Mouse (Mus musculus) midbrain, embryonic 11.5 days (tissue): ENCODE data around the gene Mri1. TPM values are rescaled to one million over a fixed set of nuclear protein-coding genes. Genes with fewer than 3 reads are reported as not detected.

Experiments
- ATAC-seq: fragments of 200-750 bp; cut with Nextera tagmentation; 2 replicates; pipeline ENCODE4 v1.8.0; 2017; ENCODE audit warnings: moderate TSS enrichment, moderate library complexity; ENCODE audit not compliant: low FRiP score
- DNase-seq: peaks from one replicate; pipeline ENCODE4 v3.0.0; 2015; ENCODE audit warnings: low spot score; ENCODE audit errors: missing footprints
- H3K27ac ChIP-seq: fragments of 300-500 bp; sonication (generic); 2 replicates; pipeline ENCODE4 v1.5.1; 2014; ENCODE audit warnings: low read depth, low read length
- H3K27me3 ChIP-seq: fragments of 300-500 bp; sonication (generic); 2 replicates; pipeline ENCODE4 v1.6.1; 2014; ENCODE audit warnings: mild to moderate bottlenecking, low read length, moderate library complexity, mixed read lengths; ENCODE audit not compliant: control insufficient read depth, insufficient read depth
- H3K36me3 ChIP-seq: fragments of 300-500 bp; sonication (generic); 2 replicates; pipeline ENCODE4 v1.6.1; 2014; ENCODE audit warnings: mild to moderate bottlenecking, low read length, moderate library complexity, mixed read lengths; ENCODE audit not compliant: control insufficient read depth, insufficient read depth
- H3K4me1 ChIP-seq: fragments of 300-500 bp; sonication (generic); 2 replicates; pipeline ENCODE4 v1.6.1; 2014; ENCODE audit warnings: low read length; ENCODE audit not compliant: control insufficient read depth, insufficient read depth
- H3K4me2 ChIP-seq: fragments of 300-500 bp; sonication (generic); 2 replicates; pipeline ENCODE4 v1.6.1; 2014; ENCODE audit warnings: mild to moderate bottlenecking, moderate library complexity
- H3K4me3 ChIP-seq: fragments of 300-500 bp; sonication (generic); 2 replicates; pipeline ENCODE4 v1.5.1; 2014; ENCODE audit warnings: low read depth, low read length
- H3K9ac ChIP-seq: fragments of 300-500 bp; sonication (generic); 2 replicates; pipeline ENCODE4 v1.6.1; 2014; ENCODE audit warnings: low read length
- H3K9me3 ChIP-seq: fragments of 300-500 bp; sonication (generic); 2 replicates; pipeline ENCODE4 v1.6.1; 2016; ENCODE audit warnings: low read length; ENCODE audit not compliant: control insufficient read depth
- WGBS: fragments of 180-500 bp; shearing (Covaris S2); extraction: QIAGEN DNeasy Blood & Tissue Kit; methylation state at CpG from one replicate; pipeline ENCODE4 v1.1.7; 2014; 5-methylcytosine and 5-hydroxymethylcytosine counted together
- polyA plus RNA-seq: library from polyadenylated mRNA; unstranded; fragments of >200 nt; fragmentation: Nextera tagmentation; extraction: Ambion mirVana; gene quantifications from 2 replicates; pipeline ENCODE4 v1.2.1, GENCODE M21; 2014

The Mri1 gene
- polyA plus RNA-seq, 1 experiment from 2014 or later, result 52.4 TPM

- Histone ChIP-seq H3K27me3 (no peaks in the 10 kb centered on the region), H3K4me1 (peaks cover 4% of the 10 kb centered on the region; the same call in 1 of the 2 replicates), H3K36me3 (peaks cover 12% of the 10 kb centered on the region; the same call in 1 of the 2 replicates), H3K4me3 (no peak overlapping the region), H3K9ac (no peak overlapping the region), H3K4me2 (0 out of 2 replicates have a peak overlapping the region, but pooled peaks have one; percentile 4), H3K9me3 (no peaks in the 10 kb centered on the region), H3K27ac (no peak overlapping the region)
- ATAC-seq (peak; percentile 47), DNase-seq (peak; percentile 97)
- 55% methylated on average over 34 of the region's 34 CpGs for WGBS
Observed at GRCm38 (mm10) chr8:84210167-84210791, 46.8 kb downstream of the Mri1 start.

- H3K27ac ChIP-seq, result 0 out of 2 replicates have a peak overlapping the region, but pooled peaks have one; percentile 14
Observed at GRCm38 (mm10) chr8:84208381-84209380, 48.4 kb downstream of the Mri1 start.

DNA sequence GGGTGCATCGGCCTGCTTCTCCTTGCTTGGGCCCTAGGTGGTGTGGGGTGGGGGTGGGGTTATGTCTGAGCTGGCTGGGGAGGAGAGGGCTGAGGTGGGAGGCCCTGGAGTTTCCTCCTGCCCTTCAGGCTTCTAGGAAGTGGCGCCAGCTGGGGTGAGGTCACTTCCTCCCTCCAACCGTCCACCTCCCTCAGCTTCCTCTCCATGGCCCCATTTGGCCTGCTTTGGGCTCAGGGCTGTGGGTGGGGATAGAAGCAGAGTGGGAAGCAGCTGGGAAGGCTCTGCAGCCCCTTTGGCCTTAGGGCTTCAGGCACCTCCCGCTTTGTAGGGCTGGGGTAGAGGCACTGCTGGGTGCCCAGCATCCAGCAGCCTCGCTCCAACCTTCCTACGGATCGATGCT lies 49.3 kb downstream of the Mri1 start:
- Histone ChIP-seq H3K4me1 (peaks cover 13% of the 10 kb centered on the region; the same call in 1 of the 2 replicates), H3K27me3 (no peaks in the 10 kb centered on the region), H3K9ac (no peak overlapping the region), H3K9me3 (no peaks in the 10 kb centered on the region), H3K36me3 (peaks cover 8% of the 10 kb centered on the region; the same call in 1 of the 2 replicates), H3K4me2 (no peak overlapping the region), H3K27ac (no peak overlapping the region), H3K4me3 (no peak overlapping the region)
- ATAC-seq (no peak), DNase-seq (no peak)
- WGBS, result 62% methylated on average over 7 of the region's 7 CpGs

More at GRCm38 (mm10) chr8:84208381-84209380, 48.4 kb downstream of the Mri1 start:
- H3K27me3 ChIP-seq, result no peaks in the 10 kb centered on the region
- H3K9ac ChIP-seq, result no peak overlapping the region
- peaks cover 7% of the 10 kb centered on the region; the same call in 1 of the 2 replicates for H3K4me1 ChIP-seq
- 46% methylated on average over 17 of the region's 17 CpGs for WGBS
- no peak overlapping the region for H3K4me3 ChIP-seq
- DNase-seq, result no peak
- no peak overlapping the region for H3K4me2 ChIP-seq
- ATAC-seq, result no peak
- H3K9me3 ChIP-seq, result no peaks in the 10 kb centered on the region
- peaks cover 8% of the 10 kb centered on the region; the same call in 1 of the 2 replicates for H3K36me3 ChIP-seq

- peaks cover 13% of the 10 kb centered on the region for H3K4me1 ChIP-seq
- H3K4me2 ChIP-seq, result no peak overlapping the region
- no peaks in the 10 kb centered on the region for H3K9me3 ChIP-seq
- H3K27me3 ChIP-seq, result peaks cover under 1% of the 10 kb centered on the region; the same call in 1 of the 2 replicates
- H3K27ac ChIP-seq, result no peak overlapping the region
- DNase-seq (no peak), ATAC-seq (no peak)
- peaks cover 4% of the 10 kb centered on the region; the same call in 1 of the 2 replicates for H3K36me3 ChIP-seq
- no peak overlapping the region for H3K4me3 ChIP-seq
- 88% methylated on average over 3 of the region's 3 CpGs for WGBS
- no peak overlapping the region for H3K9ac ChIP-seq
Observed at GRCm38 (mm10) chr8:84206666-84207065, 50.5 kb downstream of the Mri1 start.

DNA sequence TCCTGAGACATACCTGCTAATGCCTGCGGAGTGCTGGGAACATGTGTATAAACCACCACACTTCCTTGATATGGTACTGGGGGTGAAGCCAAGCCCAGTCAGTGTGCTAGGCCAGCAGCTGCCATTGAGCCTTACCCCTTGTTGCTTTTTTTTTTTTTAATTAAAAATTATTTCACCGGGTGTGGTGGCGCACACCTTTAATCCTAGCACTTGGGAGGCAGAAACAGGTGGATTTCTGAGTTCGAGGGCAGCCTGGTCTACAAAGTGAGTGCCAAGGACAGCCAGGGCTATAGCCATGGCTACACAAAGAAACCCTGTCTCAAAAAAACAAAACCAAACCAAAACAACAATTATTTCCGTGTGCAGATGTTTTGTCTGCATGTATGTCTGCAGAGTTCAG lies 52.1 kb downstream of the Mri1 start:
- WGBS, result 96% methylated on average over 5 of the region's 5 CpGs
- ATAC-seq (no peak), DNase-seq (peak; percentile 45)
- Histone ChIP-seq H3K9me3 (no peaks in the 10 kb centered on the region), H3K27me3 (peaks cover 6% of the 10 kb centered on the region; the same call in 1 of the 2 replicates), H3K4me3 (no peak overlapping the region), H3K27ac (no peak overlapping the region), H3K9ac (no peak overlapping the region), H3K36me3 (no peaks in the 10 kb centered on the region), H3K4me2 (no peak overlapping the region), H3K4me1 (peaks cover 26% of the 10 kb centered on the region)

GRCm38 (mm10) chr8:84203975-84204772 lies 53.0 kb downstream of the Mri1 start:
- H3K9ac ChIP-seq, result peak overlapping the region; percentile 51
- ATAC-seq, result no peak
- DNase-seq, result peak; percentile 92
- H3K27ac ChIP-seq, result peak overlapping the region; percentile 7; the same call in 1 of the 2 replicates
- peak overlapping the region; percentile 26; the same call in 1 of the 2 replicates for H3K4me3 ChIP-seq
- H3K27me3 ChIP-seq, result peaks cover 6% of the 10 kb centered on the region; the same call in 1 of the 2 replicates
- H3K9me3 ChIP-seq, result no peaks in the 10 kb centered on the region
- H3K36me3 ChIP-seq, result no peaks in the 10 kb centered on the region
- 60% methylated on average over 13 of the region's 13 CpGs for WGBS
- peaks cover 31% of the 10 kb centered on the region for H3K4me1 ChIP-seq
- peak overlapping the region; percentile 57 for H3K4me2 ChIP-seq

GRCm38 (mm10) chr8:84202938-84203917 lies 53.9 kb downstream of the Mri1 start:
- H3K4me3 ChIP-seq, result peak overlapping the region; percentile 26
- WGBS, result 12% methylated on average over 34 of the region's 34 CpGs
- DNase-seq (peak; percentile 94), ATAC-seq (peak; percentile 19; the same call in 1 of the 2 replicates)
- no peaks in the 10 kb centered on the region for H3K36me3 ChIP-seq
- peaks cover 40% of the 10 kb centered on the region for H3K4me1 ChIP-seq
- H3K27me3 ChIP-seq, result peaks cover 6% of the 10 kb centered on the region; the same call in 1 of the 2 replicates
- no peaks in the 10 kb centered on the region for H3K9me3 ChIP-seq
- H3K27ac ChIP-seq, result peak overlapping the region; percentile 7; the same call in 1 of the 2 replicates
- H3K9ac ChIP-seq, result peak overlapping the region; percentile 51
- peak overlapping the region; percentile 57 for H3K4me2 ChIP-seq
